Mouse (Mus musculus) lung, postnatal 0 days (tissue): ENCODE results near the gene Loxl3.

Source experiments
- CTCF ChIP-seq: IDR thresholded peaks from 2 replicates; pipeline ENCODE4 v1.5.1; 2016; ENCODE audit warnings: antibody characterized with exemption, mild to moderate bottlenecking
- EP300 ChIP-seq: IDR thresholded peaks from 2 replicates; pipeline ENCODE4 v1.6.1; 2016; ENCODE audit warnings: antibody characterized with exemption, mild to moderate bottlenecking, control low read depth

GRCm38 (mm10) chr6:83023008-83023407 is 11.0 kb upstream of the Loxl3 start:
- TF ChIP-seq EP300 (no peak), CTCF (no peak)
